Mouse (Mus musculus): ENCODE data around the gene Pdk2. TPM values are rescaled to one million over a fixed set of nuclear protein-coding genes. Genes with fewer than 3 reads are reported as not detected.
"Not testable (repeated sequence)": the region's sequence is repeated elsewhere in the genome, so short reads cannot be mapped to it uniquely, and the experiment has no call there.

Pdk2 gene
- polyA plus RNA-seq, 1 experiment from 2014 or later, result 15.2 TPM

- peak overlapping the region; percentile 62; the same call in 1 of the 2 replicates for H3K27ac ChIP-seq
- H3K4me1 ChIP-seq (replicated peaks), result peaks cover 59% of the 10 kb centered on the region
- no peaks in the 10 kb centered on the region for H3K9me3 ChIP-seq
- H3K4me3 ChIP-seq, result peak overlapping the region; percentile 90; the same call in 1 of the 2 replicates
- peaks cover 50% of the 10 kb centered on the region for H3K36me3 ChIP-seq
- DNase-seq (ENCODE audit: low spot score), result no peak
- H3K27me3 ChIP-seq (ENCODE audit: insufficient read depth, poor library complexity, severe bottlenecking), result no peaks in the 10 kb centered on the region
- WGBS, result 51% methylated on average over 3 of the region's 3 CpGs
These were observed 28.7 kb downstream of the Pdk2 start for GRCm38 (mm10) chr11:95012487-95012886.

- H3K9me3 ChIP-seq, result no peaks in the 10 kb centered on the region
- peaks cover 46% of the 10 kb centered on the region for H3K36me3 ChIP-seq
- H3K4me1 ChIP-seq (replicated peaks), result peaks cover 63% of the 10 kb centered on the region
- peak overlapping the region; percentile 90 for H3K4me3 ChIP-seq
- DNase-seq (ENCODE audit: low spot score), result no peak
- H3K27me3 ChIP-seq (ENCODE audit: insufficient read depth, poor library complexity, severe bottlenecking), result no peaks in the 10 kb centered on the region
- H3K27ac ChIP-seq, result peak overlapping the region; percentile 96
- 70% methylated on average over 3 of the region's 3 CpGs for WGBS
These were observed 29.1 kb downstream of the Pdk2 start for GRCm38 (mm10) chr11:95012075-95012474.

GRCm38 (mm10) chr11:95011416-95011815 is 29.7 kb downstream of the Pdk2 start:
- H3K9me3 ChIP-seq, result no peaks in the 10 kb centered on the region
- H3K4me1 ChIP-seq (replicated peaks), result peaks cover 69% of the 10 kb centered on the region
- H3K36me3 ChIP-seq, result peaks cover 40% of the 10 kb centered on the region
- H3K4me3 ChIP-seq, result peak overlapping the region; percentile 90
- DNase-seq (ENCODE audit: low spot score), result no peak
- WGBS, result 49% methylated on average over 1 of the region's 1 CpGs
- H3K27ac ChIP-seq, result peak overlapping the region; percentile 96
- no peaks in the 10 kb centered on the region for H3K27me3 ChIP-seq (ENCODE audit: insufficient read depth, poor library complexity, severe bottlenecking)

DNA sequence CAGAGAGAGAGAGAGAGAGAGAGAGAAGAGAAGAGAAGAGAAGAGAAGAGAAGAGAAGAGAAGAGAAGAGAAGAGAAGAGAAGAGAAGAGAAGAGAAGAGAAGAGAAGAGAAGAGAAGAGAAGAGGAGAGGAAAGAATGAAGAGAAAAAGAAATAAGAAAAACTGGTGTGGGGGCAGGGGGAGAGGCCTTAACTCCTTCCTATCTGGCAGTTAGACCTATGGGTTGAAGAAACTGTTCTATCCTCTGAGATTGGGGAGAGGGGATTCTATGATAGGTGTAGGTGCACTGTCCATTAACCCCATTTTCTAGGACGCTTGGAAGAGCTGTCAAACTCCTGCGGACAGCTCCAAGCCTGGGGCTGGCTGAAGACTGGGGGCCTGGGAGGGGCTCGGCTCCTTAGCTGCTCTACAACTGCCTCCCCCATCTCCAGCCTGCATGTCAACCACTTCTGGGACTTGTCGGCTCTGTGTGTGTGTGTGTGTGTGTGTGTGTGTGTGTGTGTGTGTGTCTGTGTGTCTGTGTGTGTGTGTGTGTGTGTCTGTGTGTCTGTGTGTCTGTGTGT is 30.2 kb downstream of the Pdk2 start:
- not testable (repeated sequence) for H3K27me3 ChIP-seq (ENCODE audit: insufficient read depth, poor library complexity, severe bottlenecking)
- Histone ChIP-seq H3K4me1 (replicated peaks) (peaks cover 73% of the 10 kb centered on the region), H3K27ac (peak overlapping the region; percentile 96)

GRCm38 (mm10) chr11:95010141-95010739 is 30.9 kb downstream of the Pdk2 start:
- H3K27ac ChIP-seq, result peak overlapping the region; percentile 96
- no peak for DNase-seq (ENCODE audit: low spot score)
- peak overlapping the region; percentile 90 for H3K4me3 ChIP-seq
- H3K4me1 ChIP-seq (replicated peaks), result peaks cover 73% of the 10 kb centered on the region
- no peaks in the 10 kb centered on the region for H3K27me3 ChIP-seq (ENCODE audit: insufficient read depth, poor library complexity, severe bottlenecking)
- under 1% methylated on average over 38 of the region's 40 CpGs for WGBS
- H3K36me3 ChIP-seq, result peaks cover 36% of the 10 kb centered on the region
- no peaks in the 10 kb centered on the region for H3K9me3 ChIP-seq

More for the DNA sequence above, 30.2 kb downstream of the Pdk2 start:
- H3K4me3 ChIP-seq, result peak overlapping the region; percentile 90
- DNase-seq (ENCODE audit: low spot score); H3K9me3 ChIP-seq: not testable (repeated sequence)
- peaks cover 36% of the 10 kb centered on the region for H3K36me3 ChIP-seq
- WGBS, result 21% methylated on average over 4 of the region's 4 CpGs

DNA sequence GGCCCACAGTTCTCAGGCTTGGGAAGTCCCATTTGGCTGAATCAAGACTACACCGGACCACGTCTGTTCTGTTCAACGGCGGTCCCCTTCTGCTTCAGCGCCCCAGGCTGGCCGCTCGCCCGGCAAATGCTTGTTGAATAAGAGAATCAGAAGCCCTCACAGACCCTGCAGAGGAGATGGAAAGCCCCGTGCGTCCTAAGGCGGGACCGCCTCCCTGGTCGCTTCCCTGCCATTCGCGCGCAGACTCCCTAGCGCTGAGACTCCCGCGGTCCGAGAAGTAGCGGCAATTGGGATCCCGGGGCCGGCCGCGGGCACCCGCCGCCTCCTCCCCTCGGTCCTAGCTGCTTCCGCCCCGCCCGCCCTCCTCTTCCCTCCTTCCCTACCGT is 31.5 kb downstream of the Pdk2 start, which contains the start of gene Samd14:
TSS of gene Samd14 (plus strand) at position 251 of the 386 bp plus-strand sequence.
- Histone ChIP-seq H3K36me3 (peaks cover 36% of the 10 kb centered on the region), H3K9me3 (no peaks in the 10 kb centered on the region), H3K27ac (peak within 1 kb of the TSS; percentile 96), H3K4me1 (replicated peaks) (peaks cover 79% of the 10 kb centered on the region), H3K4me3 (peak within 1 kb of the TSS; percentile 90), H3K27me3 (ENCODE audit: insufficient read depth, poor library complexity, severe bottlenecking) (no peaks in the 10 kb centered on the region)
- DNase-seq (ENCODE audit: low spot score), result peak; percentile 85
- under 1% methylated on average over 29 of the region's 32 CpGs for WGBS

DNA sequence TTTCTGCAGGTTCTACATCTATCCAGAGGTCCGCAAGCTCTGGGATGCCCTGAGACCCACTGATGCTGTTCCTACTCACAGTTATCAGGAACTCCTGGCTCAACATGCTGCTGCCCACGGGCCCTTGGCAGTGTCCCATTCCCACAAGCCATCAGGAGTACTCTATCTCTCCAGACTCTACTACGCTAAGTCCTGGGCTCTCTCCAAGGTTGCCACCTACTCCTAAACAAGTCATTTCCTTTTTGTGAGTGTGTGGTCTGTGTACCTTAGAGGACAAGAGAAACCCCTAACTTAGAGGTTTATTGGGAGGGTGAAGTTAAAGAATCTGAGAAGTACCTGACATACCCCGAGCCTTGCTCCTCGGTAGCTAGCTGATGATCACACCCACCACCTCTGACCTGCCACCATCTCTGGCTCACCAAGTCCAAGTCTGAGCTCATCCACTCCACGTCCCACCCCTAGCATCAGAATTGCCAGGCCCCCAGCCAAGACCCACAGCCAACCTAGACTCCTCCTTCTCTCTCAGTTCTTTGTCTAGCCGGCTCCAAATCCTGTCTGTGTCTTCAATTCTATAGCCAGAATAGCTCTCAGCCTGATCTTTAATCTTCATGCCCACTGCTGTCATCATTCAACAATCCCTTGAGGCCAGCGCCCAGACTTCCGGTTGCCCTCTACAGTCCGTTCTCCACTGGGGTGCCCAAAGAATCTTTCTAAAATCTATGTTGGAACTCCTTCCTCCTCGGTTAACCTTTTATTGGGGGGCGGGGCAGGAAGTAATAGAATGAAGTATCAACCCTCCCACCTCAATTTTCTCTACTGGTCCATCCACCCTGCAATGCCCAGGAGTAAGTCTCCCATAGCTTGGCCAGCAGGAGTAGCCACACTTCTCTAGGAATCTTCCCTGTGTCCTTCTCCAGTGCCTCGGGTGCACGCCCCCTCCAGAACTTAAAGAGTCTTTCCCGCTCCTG is 32.2 kb downstream of the Pdk2 start:
- peak overlapping the region; percentile 90 for H3K4me3 ChIP-seq
- DNase-seq (ENCODE audit: low spot score), result no peak
- H3K4me1 ChIP-seq (replicated peaks), result peaks cover 84% of the 10 kb centered on the region
- H3K27ac ChIP-seq, result peak overlapping the region; percentile 96
- WGBS, result 42% methylated on average over 15 of the region's 15 CpGs
- H3K36me3 ChIP-seq, result peaks cover 36% of the 10 kb centered on the region
- H3K27me3 ChIP-seq (ENCODE audit: insufficient read depth, poor library complexity, severe bottlenecking), result no peaks in the 10 kb centered on the region
- no peaks in the 10 kb centered on the region for H3K9me3 ChIP-seq

DNA sequence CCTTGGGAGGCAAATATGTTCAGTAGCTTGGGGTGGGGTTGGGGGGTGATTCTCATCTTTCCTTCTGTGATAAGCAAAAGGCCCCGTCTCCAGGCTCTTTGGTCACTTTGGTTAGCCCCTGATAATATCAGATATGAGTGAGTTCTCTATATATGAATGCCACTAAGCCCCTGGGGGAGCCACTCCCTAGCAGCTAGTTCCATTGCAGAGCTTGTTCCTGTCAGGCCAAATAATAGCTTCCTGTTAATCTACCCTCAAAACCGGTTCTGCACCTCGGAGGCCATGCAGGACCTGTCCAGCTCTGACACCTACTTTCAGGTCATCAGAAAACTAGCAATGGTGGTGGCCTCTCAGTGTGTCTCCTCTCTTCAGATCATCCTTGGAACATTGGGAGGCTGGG is 33.7 kb downstream of the Pdk2 start:
- no peak for DNase-seq (ENCODE audit: low spot score)
- no peaks in the 10 kb centered on the region for H3K9me3 ChIP-seq
- no peaks in the 10 kb centered on the region for H3K27me3 ChIP-seq (ENCODE audit: insufficient read depth, poor library complexity, severe bottlenecking)
- H3K36me3 ChIP-seq, result peaks cover 39% of the 10 kb centered on the region
- peaks cover 81% of the 10 kb centered on the region for H3K4me1 ChIP-seq (replicated peaks)
- peak overlapping the region; percentile 57 for H3K4me3 ChIP-seq
- peak overlapping the region; percentile 86 for H3K27ac ChIP-seq
- WGBS, result 80% methylated on average over 3 of the region's 3 CpGs

DNA sequence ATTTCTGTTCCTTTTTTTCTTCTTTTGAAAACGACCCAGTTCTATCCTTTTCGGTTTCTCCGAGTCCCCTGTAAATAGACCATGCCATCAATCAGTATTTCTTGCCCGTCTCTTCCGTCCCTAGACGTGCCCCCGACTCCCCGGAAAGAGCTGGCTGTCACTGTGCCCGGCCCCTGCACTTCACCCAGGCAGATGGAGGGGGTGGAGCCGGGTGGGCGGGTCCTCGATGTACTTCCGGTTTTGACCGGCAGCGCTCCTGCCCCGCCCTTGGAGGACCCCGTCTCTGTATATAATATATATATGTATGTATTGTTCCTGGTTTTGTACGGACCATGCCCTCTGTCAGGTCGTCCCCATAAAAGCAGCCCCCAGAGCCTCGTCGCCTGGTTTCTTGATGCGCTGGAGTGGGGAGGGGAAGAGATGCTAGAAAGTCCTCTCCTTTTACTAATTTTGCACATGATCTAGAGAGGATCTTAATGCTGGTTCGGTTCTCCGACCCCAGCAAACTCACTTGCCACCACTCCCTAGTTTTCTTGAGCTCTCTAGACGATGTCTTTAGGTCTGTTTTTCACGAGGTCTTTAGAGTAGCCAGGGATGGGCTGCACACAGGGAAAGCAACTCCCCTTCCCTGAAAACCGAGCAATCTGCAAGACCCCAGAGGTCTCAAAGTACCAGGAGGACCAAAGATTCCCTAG is 34.5 kb downstream of the Pdk2 start:
- peaks cover 80% of the 10 kb centered on the region for H3K4me1 ChIP-seq (replicated peaks)
- 2% methylated on average over 27 of the region's 27 CpGs for WGBS
- peak overlapping the region; percentile 86 for H3K27ac ChIP-seq
- H3K36me3 ChIP-seq, result peaks cover 44% of the 10 kb centered on the region
- H3K9me3 ChIP-seq, result no peaks in the 10 kb centered on the region
- peak; percentile 87 for DNase-seq (ENCODE audit: low spot score)
- H3K27me3 ChIP-seq (ENCODE audit: insufficient read depth, poor library complexity, severe bottlenecking), result no peaks in the 10 kb centered on the region
- peak overlapping the region; percentile 57 for H3K4me3 ChIP-seq

GRCm38 (mm10) chr11:95006038-95006437 is 35.1 kb downstream of the Pdk2 start:
- H3K27me3 ChIP-seq (ENCODE audit: insufficient read depth, poor library complexity, severe bottlenecking), result no peaks in the 10 kb centered on the region
- WGBS, result 38% methylated on average over 4 of the region's 4 CpGs
- DNase-seq (ENCODE audit: low spot score), result no peak
- H3K27ac ChIP-seq, result peak overlapping the region; percentile 86
- no peaks in the 10 kb centered on the region for H3K9me3 ChIP-seq
- H3K4me1 ChIP-seq (replicated peaks), result peaks cover 80% of the 10 kb centered on the region
- peaks cover 51% of the 10 kb centered on the region for H3K36me3 ChIP-seq
- peak overlapping the region; percentile 57 for H3K4me3 ChIP-seq

DNA sequence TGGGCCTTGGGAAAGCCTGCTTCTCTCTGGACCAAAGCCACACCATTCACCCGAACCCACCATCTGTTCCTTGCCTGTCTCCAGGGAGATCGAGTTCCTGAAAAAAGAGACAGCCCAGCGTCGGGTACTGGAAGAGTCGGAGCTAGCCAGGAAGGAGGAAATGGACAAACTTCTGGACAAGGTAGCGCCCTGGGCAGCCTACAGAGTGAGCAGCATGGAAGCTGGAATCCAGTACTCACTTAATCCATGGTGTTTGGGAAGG is 36.3 kb downstream of the Pdk2 start:
- WGBS, result 71% methylated on average over 6 of the region's 6 CpGs
- Histone ChIP-seq H3K4me3 (no peak overlapping the region), H3K9me3 (no peaks in the 10 kb centered on the region)

DNA sequence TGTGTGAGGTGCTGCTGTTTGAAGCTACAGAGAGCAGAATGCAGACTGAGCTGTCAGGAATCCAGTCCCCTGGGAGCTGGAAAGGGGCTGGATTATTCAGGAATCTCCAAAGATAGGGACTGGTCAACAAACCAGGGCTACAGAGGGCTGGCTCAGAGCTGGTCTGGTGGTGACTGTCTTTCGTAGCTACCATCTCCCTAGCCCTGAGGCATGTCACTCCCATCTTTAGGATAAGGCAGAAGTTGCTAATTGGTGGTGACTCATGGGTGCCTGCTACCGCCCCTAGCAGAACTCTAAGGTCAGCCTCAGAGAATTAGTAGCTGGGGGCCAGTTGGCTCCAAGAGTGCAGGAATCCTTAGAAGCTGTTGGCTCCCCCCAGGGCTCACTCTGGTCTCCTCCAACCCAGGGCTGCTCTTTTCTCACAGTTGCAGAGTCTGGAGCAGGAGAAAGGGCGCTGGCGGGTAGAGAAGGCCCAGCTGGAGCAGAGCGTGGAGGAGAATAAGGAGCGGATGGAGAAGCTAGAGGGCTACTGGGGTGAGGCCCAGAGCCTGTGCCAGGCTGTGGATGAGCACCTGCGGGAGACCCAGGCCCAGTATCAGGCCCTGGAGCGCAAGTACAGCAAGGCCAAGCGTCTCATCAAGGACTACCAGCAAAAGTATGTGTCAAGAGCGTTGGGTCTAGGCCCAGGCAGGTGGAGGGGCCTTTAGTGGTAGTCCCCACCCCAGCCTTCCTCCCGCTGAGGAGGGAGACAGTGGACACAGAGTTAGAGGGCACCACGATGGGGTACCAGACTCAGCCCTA is 36.8 kb downstream of the Pdk2 start:
- no peak for DNase-seq (ENCODE audit: low spot score)
- whole genome bisulfite sequencing, result 86% methylated on average over 12 of the region's 12 CpGs
- H3K27ac ChIP-seq, result peak overlapping the region; percentile 86; the same call in 1 of the 2 replicates
- H3K4me3 ChIP-seq, result no peak overlapping the region
- H3K36me3 ChIP-seq, result peaks cover 68% of the 10 kb centered on the region
- peaks cover 87% of the 10 kb centered on the region for H3K4me1 ChIP-seq (replicated peaks)
- no peaks in the 10 kb centered on the region for H3K9me3 ChIP-seq
- no peaks in the 10 kb centered on the region for H3K27me3 ChIP-seq (ENCODE audit: insufficient read depth, poor library complexity, severe bottlenecking)

More for the DNA sequence above, 36.3 kb downstream of the Pdk2 start:
- DNase-seq (ENCODE audit: low spot score), result no peak
- H3K27ac ChIP-seq, result peak overlapping the region; percentile 86; the same call in 1 of the 2 replicates
- peaks cover 62% of the 10 kb centered on the region for H3K36me3 ChIP-seq
- peaks cover 87% of the 10 kb centered on the region for H3K4me1 ChIP-seq (replicated peaks)
- H3K27me3 ChIP-seq (ENCODE audit: insufficient read depth, poor library complexity, severe bottlenecking), result no peaks in the 10 kb centered on the region

All from hindbrain, embryonic 10.5 days (tissue).